Mouse (Mus musculus) 3T3-L1 (cell line): ENCODE data around the gene Polr3h.

Experiments
- DNase-seq: peaks from one replicate; pipeline ENCODE4 v3.0.0-alpha.2; 2015; ENCODE audit warnings: low read depth, low spot score

Gene Polr3h

DNA sequence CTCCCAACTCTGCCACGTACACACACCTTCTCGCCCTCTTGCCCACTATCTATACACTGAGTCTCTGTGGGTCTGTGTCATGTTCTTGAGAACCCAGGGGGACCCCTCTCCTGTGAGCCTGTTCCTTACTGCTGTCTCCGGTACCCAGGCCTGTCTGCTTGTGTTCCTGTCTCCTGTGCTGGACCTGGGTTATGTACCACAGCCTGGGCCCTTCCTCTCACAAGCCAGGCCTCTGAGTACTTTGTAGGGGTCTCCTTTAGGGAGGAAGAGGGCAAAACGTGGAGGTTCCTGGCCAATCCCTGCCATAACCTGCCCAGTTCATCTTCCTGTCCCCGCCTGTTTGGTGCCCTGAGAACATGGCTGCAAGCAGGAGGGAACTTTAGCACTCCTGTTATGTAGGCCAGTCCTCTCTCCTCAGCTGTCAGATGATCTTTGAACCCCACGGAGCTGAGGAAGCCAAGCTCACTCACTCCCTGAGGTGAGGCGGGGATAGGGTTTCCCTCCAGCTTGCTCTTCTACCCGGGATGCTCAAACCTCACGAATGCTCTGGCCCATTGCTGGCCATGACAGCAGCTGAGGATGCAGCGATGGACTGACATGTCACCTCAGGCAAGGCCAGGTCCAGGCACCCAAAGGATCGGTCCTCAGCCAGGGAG, 23.6 kb upstream of the Polr3h start:
- no peak for DNase-seq

DNA sequence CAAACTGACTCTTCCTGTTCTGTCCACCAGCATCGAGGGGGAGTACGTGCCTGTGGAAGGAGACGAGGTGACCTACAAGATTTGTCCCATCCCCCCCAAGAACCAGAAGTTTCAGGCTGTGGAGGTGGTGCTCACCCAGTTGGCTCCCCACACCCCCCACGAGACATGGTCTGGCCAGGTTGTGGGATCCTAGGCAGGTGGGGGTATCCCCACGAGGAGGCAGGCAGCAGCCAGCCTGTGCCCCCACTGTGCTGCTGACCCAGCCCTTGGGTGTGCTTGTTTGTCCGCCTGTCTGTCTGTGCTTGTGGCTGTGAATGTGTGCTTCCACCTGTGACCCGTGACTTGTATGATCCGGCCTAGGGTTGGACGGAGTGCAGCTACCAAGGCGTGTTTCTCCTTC, 23.0 kb upstream of the Polr3h start:
- DNase-seq: no peak

DNA sequence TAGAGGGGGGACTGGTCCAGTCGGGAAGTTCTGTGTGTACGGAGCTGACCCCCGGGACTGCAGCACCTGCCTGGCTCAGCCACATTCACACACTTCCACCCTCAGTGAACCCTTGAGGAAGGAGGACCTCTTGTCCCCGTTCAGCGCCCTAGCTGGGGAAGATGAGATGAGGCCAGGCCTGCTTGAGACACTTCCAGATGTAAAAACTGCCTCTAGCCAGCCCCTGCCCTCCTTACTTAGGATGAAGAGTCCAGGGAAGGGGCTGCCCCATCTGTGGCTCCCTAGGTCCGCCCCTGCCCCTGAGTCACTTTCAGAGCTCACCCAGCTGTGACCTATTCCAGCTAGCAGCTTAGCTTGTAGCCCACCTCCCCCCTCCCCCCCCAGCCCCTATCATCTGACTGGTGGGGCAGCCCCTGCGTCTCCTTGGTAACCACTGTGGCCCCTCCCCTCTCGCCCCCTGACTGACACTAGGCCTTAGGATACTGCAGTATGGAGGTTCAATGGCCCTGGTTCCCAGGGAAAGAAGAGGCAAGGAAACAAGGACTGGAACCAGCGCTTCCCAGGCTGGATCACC, 17.2 kb upstream of the Polr3h start:
- no peak for DNase-seq

DNA sequence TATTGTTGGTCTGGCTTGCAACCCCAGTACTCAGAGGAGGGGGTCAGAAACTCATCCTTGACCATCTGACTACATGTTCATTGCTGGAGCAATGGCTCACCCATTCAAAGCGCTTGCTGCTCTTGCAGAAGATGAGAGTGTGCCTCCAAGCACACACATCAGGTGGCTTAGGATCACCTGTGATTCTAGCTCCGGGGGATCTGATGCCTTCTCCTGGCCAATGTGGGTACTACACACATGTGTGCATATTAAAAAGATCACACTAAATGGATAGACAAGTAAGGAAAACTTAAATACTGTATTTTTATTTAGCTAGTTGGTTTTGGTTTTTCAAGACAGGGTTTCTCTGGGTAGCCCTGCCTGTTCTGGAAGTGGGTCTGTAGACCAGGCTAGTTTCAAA, 15.0 kb upstream of the Polr3h start:
- DNase-seq: no peak

DNA sequence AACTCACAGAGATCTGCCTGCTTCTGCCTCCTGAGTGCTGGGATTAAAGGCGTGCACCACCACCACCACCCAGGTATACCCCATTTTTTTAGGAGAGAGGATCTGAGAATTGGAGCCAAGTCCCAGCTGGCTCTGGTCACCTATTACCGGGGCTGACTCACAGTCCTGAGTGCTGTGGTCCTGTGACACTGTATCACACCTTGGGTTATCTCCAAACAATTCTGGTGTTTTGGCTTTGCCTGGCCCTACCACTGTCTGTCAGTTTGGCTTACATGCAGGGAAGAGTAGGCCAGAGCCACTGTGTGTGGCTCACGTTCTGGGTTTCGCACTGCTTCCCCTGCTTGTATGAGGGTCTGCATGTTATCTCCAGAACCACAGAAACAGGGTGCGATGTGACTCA, 14.2 kb upstream of the Polr3h start:
- no peak for DNase-seq

DNA sequence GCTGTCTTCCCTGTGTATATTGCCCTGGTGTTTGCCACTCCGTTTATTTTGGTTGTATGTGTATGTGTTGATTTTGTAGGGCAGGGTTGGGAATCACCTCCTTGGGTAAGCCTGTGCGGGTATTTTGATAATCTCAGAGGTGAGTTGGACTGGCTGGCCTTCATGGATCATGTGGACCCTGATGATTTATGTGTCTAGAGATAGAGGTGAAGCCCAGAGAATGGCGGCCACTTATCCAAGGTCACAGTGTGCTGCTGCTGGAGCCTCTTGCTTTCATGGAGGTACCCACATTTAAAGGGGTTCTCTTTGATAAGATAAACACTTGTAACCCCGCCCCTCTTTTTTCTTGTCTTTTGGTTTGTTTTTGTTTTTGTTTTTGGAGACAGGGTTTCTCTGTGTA, 13.7 kb upstream of the Polr3h start:
- DNase-seq: no peak

DNA sequence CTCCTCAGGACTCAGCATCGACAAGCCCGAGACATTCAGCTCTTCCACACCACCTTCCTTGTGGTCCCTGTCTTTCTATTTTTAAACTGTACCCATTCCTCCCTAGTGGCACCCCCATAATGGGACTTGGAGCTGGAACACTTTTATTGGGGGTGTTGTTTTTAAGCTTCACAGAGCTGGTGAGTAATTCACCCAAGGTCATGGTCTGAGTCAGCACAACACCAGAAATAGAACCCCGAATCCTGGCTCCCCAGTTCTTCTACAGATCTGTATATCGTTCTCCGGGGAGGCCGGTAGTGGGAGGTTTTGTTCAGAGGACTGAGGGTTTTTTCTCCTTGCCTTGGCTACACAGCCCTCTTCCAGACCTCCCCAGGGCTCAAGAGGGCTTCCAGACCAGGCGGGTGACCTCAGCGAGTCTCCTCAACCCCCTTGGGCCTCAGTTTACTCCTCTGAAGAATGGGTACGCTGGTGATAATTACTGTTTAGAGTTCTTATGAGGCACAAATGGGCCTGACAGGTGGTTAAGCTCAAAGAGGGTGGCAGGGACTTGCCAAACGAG, 13.2 kb upstream of the Polr3h start:
- DNase-seq: no peak

DNA sequence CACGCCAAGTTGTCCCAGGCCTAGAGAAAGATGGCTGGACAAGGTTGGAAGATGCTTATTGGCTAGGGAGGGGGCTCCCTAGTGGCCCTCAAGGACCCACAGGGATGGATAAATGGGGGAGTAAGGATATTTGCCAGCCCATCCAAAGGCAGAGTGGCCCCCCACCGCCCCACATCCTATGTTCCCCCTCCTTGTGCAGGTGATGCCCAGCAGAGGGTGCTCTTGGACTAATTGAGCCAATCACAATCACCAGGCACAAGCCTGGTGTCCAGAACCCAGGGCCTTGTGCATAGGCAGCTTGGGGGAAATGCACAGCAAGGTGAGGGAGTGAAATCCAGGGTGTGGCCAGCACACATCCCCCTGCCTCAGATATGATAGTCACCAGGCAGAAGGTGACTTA, 12.2 kb upstream of the Polr3h start:
- peak; percentile 62 for DNase-seq

DNA sequence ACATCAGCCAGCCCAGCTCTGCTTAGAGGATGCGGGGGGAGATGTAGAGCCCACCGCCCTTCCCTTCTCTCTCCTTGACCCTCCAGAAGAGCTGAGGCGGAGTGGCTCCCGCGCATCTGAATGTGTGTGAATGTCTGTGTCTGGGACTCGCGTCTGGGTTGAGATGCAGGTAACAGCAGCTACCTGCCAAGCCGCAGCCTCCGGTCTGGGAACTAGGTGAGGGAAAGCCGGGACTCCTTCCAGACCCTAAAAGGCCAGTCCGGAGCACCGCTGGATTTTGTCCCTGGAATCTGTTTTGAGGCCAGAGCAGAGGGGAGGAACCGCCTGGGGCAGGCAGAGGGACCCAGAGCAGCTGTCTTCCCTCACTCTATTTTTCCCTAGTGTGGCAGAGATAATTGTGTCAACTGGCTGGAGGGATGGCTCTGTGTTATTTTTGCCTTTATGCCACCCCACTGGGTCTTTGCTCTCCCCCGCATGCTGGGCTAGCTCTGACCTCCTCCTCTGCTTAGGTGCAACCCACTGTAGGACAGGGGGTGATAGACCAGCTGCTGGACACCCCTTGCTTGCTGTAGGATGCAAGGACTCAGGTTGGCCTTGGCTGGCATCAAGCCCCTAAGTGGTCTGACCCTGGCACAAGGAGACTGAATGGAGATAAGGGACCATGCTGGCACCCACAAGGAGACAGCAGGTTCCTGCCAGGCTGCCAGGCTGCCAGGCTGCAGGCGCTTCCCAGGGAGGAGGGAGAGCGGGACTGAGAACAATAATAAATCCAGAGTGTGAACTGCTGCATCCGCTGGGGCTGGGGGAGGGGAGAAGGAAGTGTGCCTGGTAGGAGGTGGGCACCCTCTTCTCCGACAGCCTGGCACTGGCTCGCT, 11.3 kb upstream of the Polr3h start:
- no peak for DNase-seq

DNA sequence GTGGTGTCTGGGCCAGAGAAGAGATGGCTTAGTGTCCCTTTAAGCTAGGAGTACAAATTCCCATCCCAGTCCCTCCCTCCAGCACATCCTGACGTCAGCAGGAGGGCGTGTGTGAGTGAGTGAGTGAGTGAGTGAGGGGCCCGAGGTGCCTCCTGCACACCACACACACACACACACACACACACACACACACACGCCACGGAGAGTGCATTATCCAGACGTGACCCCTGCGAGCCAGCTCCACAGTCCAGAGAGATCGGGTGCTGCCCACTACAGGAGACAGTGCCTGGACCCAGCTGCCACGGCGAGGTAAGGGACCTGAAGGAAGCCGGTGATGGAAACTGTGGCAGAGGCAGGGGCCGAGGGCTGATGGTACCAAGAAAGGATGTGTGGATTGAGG, 10.6 kb upstream of the Polr3h start, which contains the start of gene Csdc2:
Gene Csdc2, plus strand, starts transcription at position 81 of the 400 bp plus-strand sequence.
- no peak for DNase-seq

DNA sequence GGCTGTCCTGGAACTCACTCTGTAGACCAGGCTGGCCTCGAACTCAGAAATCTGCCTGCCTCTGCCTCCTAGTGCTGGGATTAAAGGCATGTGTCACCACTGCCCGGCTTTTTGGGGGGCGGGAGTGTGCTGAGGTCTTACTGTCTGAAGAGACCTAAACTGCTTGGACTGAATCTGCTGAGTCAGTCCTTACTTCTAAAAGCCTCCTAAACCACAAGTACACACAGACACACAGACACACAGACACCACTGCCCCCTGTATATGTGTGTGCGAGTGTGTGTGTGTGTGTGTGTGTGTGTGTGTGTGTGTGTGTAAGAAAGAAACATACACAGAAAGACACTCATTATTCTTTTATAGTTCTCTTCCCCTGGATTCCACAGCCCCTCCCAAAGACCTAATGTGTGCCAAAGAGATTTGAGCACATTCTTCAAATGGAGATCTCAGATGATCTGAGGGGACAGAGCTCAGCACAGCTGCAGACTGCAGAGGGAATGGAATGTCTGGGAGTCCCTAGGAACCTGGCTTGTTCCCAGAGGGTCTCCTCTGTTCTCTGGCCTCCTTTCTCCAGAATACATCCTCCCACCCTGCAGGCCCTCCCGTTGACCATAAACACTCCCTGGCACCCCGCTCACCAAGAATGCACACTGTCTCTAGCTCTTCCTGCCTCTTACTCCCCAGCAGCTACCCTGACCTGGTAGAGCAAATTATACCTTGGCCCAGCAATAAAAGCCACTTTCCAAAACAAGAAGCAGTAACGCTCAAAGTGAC, 10.0 kb upstream of the Polr3h start:
- no peak for DNase-seq

DNA sequence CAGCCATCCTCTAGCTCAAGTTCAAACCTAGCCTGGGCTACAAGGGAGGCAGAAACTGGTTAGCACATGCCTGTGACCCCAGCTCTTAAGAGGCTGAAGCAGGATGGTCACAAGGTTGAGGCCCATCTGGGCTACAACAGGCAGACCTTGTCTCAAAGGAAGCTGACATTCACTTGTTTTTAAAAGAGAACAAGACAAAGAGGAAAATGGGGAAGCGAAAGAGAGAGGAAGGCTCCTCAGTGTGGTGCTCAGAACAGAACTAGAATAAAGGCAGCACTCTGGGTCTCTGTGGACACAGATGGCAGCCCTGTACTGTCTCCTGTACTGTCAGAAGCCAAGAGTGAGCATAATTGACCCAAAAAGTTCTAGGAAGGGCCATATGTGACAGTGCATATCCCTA, 7.9 kb upstream of the Polr3h start:
- DNase-seq: no peak

DNA sequence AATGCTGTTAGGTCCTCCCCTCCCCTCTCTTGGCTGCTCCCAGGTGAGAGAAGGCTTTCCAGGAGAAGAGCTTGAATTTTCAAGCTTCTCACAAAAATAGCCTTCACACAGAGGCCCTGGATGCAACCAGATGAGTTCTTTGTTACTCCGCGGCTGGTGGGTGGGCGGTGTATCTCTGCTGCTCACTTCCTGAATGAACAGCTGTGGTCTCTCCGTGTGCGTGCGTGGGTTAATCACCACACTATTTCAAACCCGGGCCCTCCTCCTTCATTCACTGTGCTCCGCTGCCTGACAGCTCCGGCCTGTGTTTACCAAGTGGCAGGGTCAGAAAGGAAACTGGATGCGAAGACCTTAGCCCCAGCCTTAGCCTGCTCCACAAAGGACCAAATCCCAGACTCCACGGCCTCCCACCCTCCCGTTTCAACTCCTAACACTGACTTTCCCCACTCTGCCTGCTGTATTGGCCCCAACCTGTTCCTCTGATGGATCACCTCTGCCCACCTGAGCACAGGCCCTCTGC, 7.0 kb upstream of the Polr3h start:
- DNase-seq: no peak

DNA sequence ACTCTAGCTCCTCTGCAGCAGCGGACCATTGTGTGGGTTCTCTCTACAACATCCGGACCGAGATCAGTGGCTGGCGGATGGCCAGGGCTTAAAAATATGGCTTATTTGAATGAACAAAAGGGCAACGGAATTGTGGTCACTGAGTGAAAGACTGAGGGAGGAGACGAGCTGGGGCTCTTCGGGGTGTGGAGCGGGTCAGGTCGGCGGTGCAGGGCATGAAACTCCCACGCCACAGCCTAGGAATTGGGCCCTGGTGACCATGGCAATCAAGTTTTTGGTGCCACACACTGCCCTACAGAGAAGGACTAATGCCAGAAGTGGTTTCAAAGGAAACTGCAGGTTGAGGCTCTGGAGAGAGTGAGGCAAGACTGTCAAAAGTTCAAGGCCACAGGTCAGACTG, 2.2 kb upstream of the Polr3h start:
- peak; percentile 68 for DNase-seq

DNA sequence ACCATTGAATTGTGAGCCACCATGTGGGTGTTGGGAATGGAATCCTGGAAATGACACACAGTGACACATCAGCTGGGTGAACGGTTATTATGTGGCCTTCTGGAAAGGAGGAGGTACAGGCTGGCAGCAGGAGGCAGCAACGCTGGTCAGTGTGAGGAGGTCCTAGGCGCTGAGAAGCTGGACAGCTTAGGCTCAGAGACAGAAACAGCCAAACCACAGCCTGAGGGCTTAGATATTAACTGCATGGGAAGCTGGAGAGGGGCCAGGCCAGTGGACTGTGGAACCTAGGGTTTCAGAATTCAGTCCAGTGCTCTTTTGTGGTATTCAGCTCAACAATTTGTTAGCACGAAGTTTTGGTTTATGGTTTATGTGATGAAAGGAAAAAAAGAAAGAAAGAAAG, 1.7 kb upstream of the Polr3h start:
- peak; percentile 92 for DNase-seq

DNA sequence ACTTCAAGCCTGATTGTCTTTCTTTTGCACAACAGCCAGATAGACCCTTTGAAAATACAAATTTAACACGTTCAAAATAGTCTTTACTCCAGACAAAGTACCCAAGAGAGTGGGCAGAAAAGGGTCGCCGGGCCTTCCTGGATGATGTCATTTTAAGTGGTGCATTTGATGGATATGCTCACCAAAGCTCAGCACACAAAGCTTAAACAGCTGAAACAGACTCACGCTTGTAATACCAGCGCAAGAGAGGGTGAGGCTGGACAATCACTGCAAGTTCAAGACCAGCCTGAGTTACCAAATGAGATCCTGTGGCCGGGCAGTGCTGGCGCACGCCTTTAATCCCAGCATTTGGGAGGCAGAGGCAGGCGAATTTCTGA, 394 bp upstream of the Polr3h start:
- DNase-seq: no peak

DNA sequence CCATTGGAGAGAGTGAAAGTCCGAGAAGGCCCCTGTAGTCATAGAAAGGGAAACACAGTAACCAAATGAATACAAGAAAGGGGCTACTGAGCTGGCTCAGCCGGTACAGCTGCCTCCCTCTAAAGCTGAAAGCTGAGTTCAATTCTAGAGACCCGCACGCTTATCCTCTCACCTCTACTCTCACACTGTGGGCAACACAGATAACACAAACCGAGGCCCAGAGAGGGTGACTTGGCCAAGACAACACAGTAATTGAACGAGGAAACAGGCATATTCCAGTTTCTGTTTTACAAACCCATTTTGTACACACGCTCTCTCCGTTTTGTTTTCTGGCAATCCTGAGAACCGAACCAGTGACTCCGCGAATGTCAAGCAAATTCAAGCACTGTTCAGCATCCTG, 1.1 kb downstream of the Polr3h start:
- no peak for DNase-seq

DNA sequence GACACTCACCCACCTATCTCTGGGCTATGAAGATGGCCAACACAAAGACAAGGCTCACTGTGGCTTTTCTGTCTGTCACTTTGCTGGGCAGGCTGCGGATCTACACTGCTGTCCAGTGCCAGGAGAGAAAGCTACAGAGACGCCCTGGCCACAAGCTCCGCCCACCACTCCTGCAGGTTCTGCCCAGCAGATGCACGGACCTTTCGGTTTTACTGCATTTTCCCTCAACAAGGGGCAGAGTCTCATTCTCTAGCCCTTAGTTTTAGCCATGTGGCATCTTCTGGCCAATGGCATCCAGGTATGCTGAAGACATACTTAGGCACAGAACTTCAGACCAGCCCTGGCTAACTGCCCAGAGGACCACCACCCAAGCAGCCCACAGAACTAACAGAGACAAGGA, 4.8 kb downstream of the Polr3h start:
- DNase-seq: no peak

DNA sequence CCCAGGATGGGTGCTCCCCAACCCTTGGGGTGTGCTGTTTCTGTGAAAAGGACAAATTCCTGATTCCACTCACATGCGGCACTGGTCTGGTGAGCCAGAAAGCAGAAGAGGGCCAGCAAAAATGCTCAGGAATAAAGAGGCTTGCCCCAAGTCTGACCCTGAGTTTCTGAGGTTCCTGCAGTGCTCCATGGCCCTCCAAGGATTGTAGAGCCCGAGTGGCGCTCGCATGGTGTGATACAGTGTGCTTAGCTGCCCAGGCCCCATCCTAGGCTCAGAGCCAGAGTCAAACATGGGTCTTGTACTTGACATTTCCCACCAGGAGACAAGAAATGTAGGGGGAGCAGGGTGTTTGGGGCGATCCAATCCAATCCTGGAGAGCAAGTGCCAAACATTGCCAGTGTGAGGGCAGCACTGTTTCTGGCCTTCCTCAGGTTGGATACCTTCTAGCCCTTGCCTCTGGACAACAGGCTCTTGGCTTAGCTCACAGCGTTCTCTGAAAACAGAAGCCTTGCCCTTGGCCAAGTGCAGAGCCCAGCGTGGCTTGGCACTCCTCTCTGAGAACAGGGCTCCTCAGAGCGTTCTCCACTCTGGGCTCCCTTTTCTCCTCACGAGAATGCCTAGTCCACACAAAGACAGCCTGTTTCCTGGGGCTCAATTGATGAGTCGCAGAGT, 5.4 kb downstream of the Polr3h start:
- no peak for DNase-seq

DNA sequence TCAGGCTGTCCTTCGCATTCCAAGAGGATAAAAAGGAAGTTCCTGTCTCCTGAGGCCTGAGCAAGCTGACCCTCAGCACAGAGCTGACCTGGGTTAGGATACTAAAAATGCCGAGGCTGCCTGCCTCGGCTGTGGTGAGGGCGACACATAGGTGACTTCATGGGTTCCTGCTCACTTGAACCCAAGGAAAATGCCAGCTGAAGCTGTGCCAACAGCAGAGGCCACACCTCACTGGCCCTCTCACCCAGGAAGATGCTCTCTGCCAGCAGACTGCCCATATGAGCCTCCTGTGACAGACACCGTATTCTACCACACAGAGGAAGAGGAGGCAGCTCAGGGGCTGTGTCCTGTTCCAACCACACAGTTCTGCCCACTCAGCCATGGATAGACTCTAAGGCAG, 7.0 kb downstream of the Polr3h start:
- DNase-seq: no peak
